Mouse (Mus musculus) intestine, postnatal 0 days (tissue): ENCODE measurements around the gene Scd3. TPM values are rescaled to one million over a fixed set of nuclear protein-coding genes. Genes with fewer than 3 reads are reported as not detected.

Experiments
- ATAC-seq: fragments of 200-750 bp; cut with Nextera tagmentation; 2 replicates; pipeline ENCODE4 v1.8.0; 2017; ENCODE audit warnings: mild to moderate bottlenecking, moderate TSS enrichment, moderate library complexity
- H3K27ac ChIP-seq: fragments of 300-500 bp; sonication (generic); 2 replicates; pipeline ENCODE4 v1.5.1; 2014; ENCODE audit warnings: mild to moderate bottlenecking, low read depth, low read length, moderate library complexity
- H3K27me3 ChIP-seq: fragments of 300-500 bp; sonication (generic); replicated peaks from 2 replicates; pipeline ENCODE4 v1.6.1; 2014; ENCODE audit warnings: low read length, mixed read lengths; ENCODE audit not compliant: control insufficient read depth, insufficient read depth
- H3K36me3 ChIP-seq: fragments of 300-500 bp; sonication (generic); 2 replicates; pipeline ENCODE4 v1.6.1; 2014; ENCODE audit warnings: mild to moderate bottlenecking, moderate library complexity; ENCODE audit not compliant: control insufficient read depth, insufficient read depth
- H3K4me1 ChIP-seq: fragments of 300-500 bp; sonication (generic); replicated peaks from 2 replicates; pipeline ENCODE4 v1.6.1; 2014; ENCODE audit warnings: antibody characterized with exemption, low read length, mixed read lengths; ENCODE audit not compliant: control insufficient read depth, insufficient read depth
- H3K4me2 ChIP-seq: fragments of 300-500 bp; sonication (generic); replicated peaks from 2 replicates; pipeline ENCODE4 v1.6.1; 2014; ENCODE audit warnings: low read depth, mild to moderate bottlenecking, moderate library complexity
- H3K4me3 ChIP-seq: fragments of 300-500 bp; sonication (generic); 2 replicates; pipeline ENCODE4 v1.5.1; 2014; ENCODE audit warnings: low read depth, low read length
- H3K9ac ChIP-seq: fragments of 300-500 bp; sonication (generic); 2 replicates; pipeline ENCODE4 v1.6.1; 2014; ENCODE audit warnings: mild to moderate bottlenecking, low read depth, low read length
- H3K9me3 ChIP-seq: fragments of 300-500 bp; sonication (generic); 2 replicates; pipeline ENCODE4 v1.6.1; 2016; ENCODE audit warnings: mixed run types; ENCODE audit not compliant: control insufficient read depth
- CTCF ChIP-seq: sonication (generic); IDR thresholded peaks from 2 replicates; pipeline ENCODE4 v1.5.1; 2016; ENCODE audit warnings: low read depth, mild to moderate bottlenecking, control low read depth, antibody characterized with exemption, moderate library complexity
- WGBS: fragments of 180-500 bp; shearing (Covaris S2); extraction: QIAGEN DNeasy Blood & Tissue Kit; methylation state at CpG from one replicate; pipeline ENCODE4 v1.1.7; 2014; 5-methylcytosine and 5-hydroxymethylcytosine counted together
- polyA plus RNA-seq: library from polyadenylated mRNA; unstranded; fragments of >200 nt; fragmentation: Nextera tagmentation; extraction: Ambion mirVana; gene quantifications from 2 replicates; pipeline ENCODE4 v1.2.1, GENCODE M21; 2015

Scd3 gene
- polyA plus RNA-seq, 1 experiment from 2014 or later, result not detected

- H3K27ac ChIP-seq, result no peak overlapping the region
- H3K9me3 ChIP-seq, result no peaks in the 10 kb centered on the region
- H3K36me3 ChIP-seq, result no peaks in the 10 kb centered on the region
- 87% methylated on average over 1 of the region's 1 CpGs for WGBS
- no peaks in the 10 kb centered on the region for H3K4me1 ChIP-seq
- no peaks in the 10 kb centered on the region for H3K27me3 ChIP-seq
- no peak overlapping the region for H3K4me2 ChIP-seq
- no peak overlapping the region for H3K4me3 ChIP-seq
- ATAC-seq, result no peak
- H3K9ac ChIP-seq, result no peak overlapping the region
- no peak for TF ChIP-seq CTCF
Observed at GRCm38 (mm10) chr19:44180502-44180901, 22.6 kb upstream of the Scd3 start.

- Histone ChIP-seq H3K27me3 (no peaks in the 10 kb centered on the region), H3K4me1 (no peaks in the 10 kb centered on the region), H3K9me3 (no peaks in the 10 kb centered on the region), H3K4me3 (no peak overlapping the region), H3K4me2 (no peak overlapping the region), H3K36me3 (no peaks in the 10 kb centered on the region), H3K9ac (no peak overlapping the region), H3K27ac (no peak overlapping the region)
- WGBS, result 66% methylated on average over 3 of the region's 3 CpGs
- no peak for TF ChIP-seq CTCF
- no peak for ATAC-seq
Observed at GRCm38 (mm10) chr19:44183968-44184367, 19.1 kb upstream of the Scd3 start.

- Histone ChIP-seq H3K9me3 (no peaks in the 10 kb centered on the region), H3K27me3 (no peaks in the 10 kb centered on the region), H3K9ac (no peak overlapping the region), H3K4me1 (no peaks in the 10 kb centered on the region), H3K4me3 (no peak overlapping the region), H3K27ac (no peak overlapping the region), H3K4me2 (no peak overlapping the region), H3K36me3 (no peaks in the 10 kb centered on the region)
- 73% methylated on average over 4 of the region's 4 CpGs for WGBS
- ATAC-seq, result no peak
- TF ChIP-seq CTCF, result no peak
Observed at GRCm38 (mm10) chr19:44189056-44189455, 14.0 kb upstream of the Scd3 start.

DNA sequence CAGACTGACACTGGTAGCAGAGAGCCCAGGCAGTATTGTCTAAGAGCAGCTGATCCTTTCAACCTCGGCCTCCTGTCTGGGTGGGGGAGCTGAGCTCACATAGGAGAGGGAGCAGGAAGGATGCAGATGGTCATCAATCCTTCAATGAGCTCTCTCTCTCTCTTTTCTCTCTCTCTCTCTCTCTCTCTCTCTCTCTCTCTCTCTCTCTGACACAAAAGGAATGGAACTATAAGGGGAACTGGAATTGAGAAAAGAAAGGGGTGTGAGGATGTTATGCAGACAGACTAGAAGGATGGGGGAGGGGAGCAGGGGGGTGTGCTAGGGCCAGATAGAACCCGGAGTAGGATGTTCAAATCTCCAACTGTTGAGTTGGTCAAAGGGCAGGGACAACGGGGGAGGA, 10.7 kb upstream of the Scd3 start, which contains the start of gene Pkd2l1:
Gene Pkd2l1, minus strand, starts transcription at position 101 of the 400 bp plus-strand sequence.
- no peaks in the 10 kb centered on the region for H3K4me1 ChIP-seq
- WGBS, result 39% methylated on average over 3 of the region's 3 CpGs
- no peak for ATAC-seq

DNA sequence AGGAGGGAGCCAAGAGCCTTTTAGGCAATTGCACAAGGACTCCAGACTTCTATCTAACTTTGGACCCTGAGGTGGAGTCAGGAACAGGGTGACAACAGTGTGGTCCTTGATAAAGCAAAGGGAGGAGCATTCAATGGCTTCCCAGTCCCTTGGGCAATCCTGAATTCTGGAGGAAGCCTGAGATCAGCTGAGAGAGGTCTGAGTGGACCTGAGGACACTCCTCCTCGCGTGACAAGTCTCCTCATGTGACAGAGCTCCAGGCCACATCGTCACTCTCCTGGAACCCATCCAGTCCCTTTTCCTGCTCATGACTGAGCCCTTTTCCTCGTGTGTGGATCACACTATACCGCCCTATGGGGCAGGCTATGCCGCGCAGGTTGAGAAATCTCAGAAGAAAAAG, 9.2 kb upstream of the Scd3 start:
- no peak for ATAC-seq

More for the DNA sequence above, 10.7 kb upstream of the Scd3 start, which contains the start of gene Pkd2l1:
- H3K27me3 ChIP-seq, result no peaks in the 10 kb centered on the region
- H3K9me3 ChIP-seq, result no peaks in the 10 kb centered on the region
- H3K9ac ChIP-seq, result no peak within 1 kb of the TSS
- H3K27ac ChIP-seq, result no peak within 1 kb of the TSS
- H3K4me2 ChIP-seq, result no peak within 1 kb of the TSS
- H3K36me3 ChIP-seq, result no peaks in the 10 kb centered on the region
- no peak for TF ChIP-seq CTCF
- no peak within 1 kb of the TSS for H3K4me3 ChIP-seq

DNA sequence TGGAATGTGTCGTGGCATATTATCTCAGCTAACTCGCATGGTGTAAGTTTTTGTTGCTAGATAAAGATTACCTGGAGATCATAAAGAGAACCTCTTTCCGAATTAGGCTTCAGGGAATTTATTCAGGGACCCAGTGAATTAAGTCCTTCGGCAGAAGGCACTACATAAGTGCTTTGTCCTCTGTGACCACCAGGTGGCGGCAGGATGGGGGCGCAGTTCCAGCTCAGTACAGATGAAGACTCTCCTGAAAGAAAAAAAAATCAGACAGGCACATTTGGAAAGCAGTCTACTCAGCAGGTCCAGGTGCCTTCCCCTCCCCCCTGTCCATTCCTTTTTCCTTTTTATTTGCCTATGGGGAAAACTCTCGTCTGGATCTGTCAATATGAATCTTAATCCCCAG, 7.9 kb upstream of the Scd3 start:
- H3K4me3 ChIP-seq, result no peak overlapping the region
- H3K27me3 ChIP-seq, result no peaks in the 10 kb centered on the region
- no peaks in the 10 kb centered on the region for H3K4me1 ChIP-seq
- no peaks in the 10 kb centered on the region for H3K9me3 ChIP-seq
- WGBS, result 17% methylated on average over 7 of the region's 7 CpGs
- peak; percentile 88 for TF ChIP-seq CTCF
- H3K4me2 ChIP-seq, result no peak overlapping the region
- ATAC-seq, result no peak
- no peak overlapping the region for H3K9ac ChIP-seq
- H3K36me3 ChIP-seq, result no peaks in the 10 kb centered on the region
- no peak overlapping the region for H3K27ac ChIP-seq

More for the DNA sequence above, 9.2 kb upstream of the Scd3 start:
- Histone ChIP-seq H3K27me3 (no peaks in the 10 kb centered on the region), H3K4me3 (no peak overlapping the region), H3K27ac (no peak overlapping the region), H3K9ac (no peak overlapping the region), H3K9me3 (no peaks in the 10 kb centered on the region), H3K4me1 (no peaks in the 10 kb centered on the region), H3K4me2 (no peak overlapping the region), H3K36me3 (no peaks in the 10 kb centered on the region)
- TF ChIP-seq CTCF, result no peak
- WGBS, result 68% methylated on average over 7 of the region's 7 CpGs
